Mouse (Mus musculus): ENCODE measurements around the gene Kiz. TPM values are rescaled to one million over a fixed set of nuclear protein-coding genes. Genes with fewer than 3 reads are reported as not detected.

Gene Kiz
- polyA plus RNA-seq, 1 experiment from 2014 or later: 35.5 TPM

GRCm38 (mm10) chr2:146871300-146872269 lies 15.9 kb downstream of the Kiz start:
- no peak for ATAC-seq (ENCODE audit: insufficient number of reproducible peaks, insufficient read depth, low FRiP score, low TSS enrichment, low read depth)
- Histone ChIP-seq H3K9ac (replicated peaks) (no peak overlapping the region), H3K27ac (no peak overlapping the region), H3K36me3 (no peaks in the 10 kb centered on the region; the same call in 1 of the 2 replicates), H3K27me3 (no peaks in the 10 kb centered on the region), H3K4me1 (replicated peaks) (no peaks in the 10 kb centered on the region), H3K4me3 (replicated peaks) (no peak overlapping the region), H3K4me2 (no peak overlapping the region), H3K9me3 (no peaks in the 10 kb centered on the region)
- 87% methylated on average over 8 of the region's 8 CpGs for WGBS

- WGBS: 78% methylated on average over 3 of the region's 3 CpGs
- ATAC-seq (ENCODE audit: insufficient number of reproducible peaks, insufficient read depth, low FRiP score, low TSS enrichment, low read depth): no peak
- Histone ChIP-seq H3K9me3 (no peaks in the 10 kb centered on the region), H3K27me3 (no peaks in the 10 kb centered on the region), H3K4me2 (no peak overlapping the region), H3K27ac (no peak overlapping the region), H3K9ac (replicated peaks) (no peak overlapping the region), H3K4me3 (replicated peaks) (no peak overlapping the region), H3K36me3 (no peaks in the 10 kb centered on the region; the same call in 1 of the 2 replicates), H3K4me1 (replicated peaks) (no peaks in the 10 kb centered on the region)
These were observed 17.0 kb downstream of the Kiz start for GRCm38 (mm10) chr2:146872697-146873096.

GRCm38 (mm10) chr2:146873881-146874441 lies 18.3 kb downstream of the Kiz start:
- H3K9ac ChIP-seq (replicated peaks): no peak overlapping the region
- no peak for ATAC-seq (ENCODE audit: insufficient number of reproducible peaks, insufficient read depth, low FRiP score, low TSS enrichment, low read depth)
- H3K9me3 ChIP-seq: no peaks in the 10 kb centered on the region
- no peak overlapping the region for H3K4me2 ChIP-seq
- H3K27me3 ChIP-seq: no peaks in the 10 kb centered on the region
- no peaks in the 10 kb centered on the region for H3K4me1 ChIP-seq (replicated peaks)
- 87% methylated on average over 7 of the region's 7 CpGs for WGBS
- no peaks in the 10 kb centered on the region; the same call in 1 of the 2 replicates for H3K36me3 ChIP-seq
- H3K4me3 ChIP-seq (replicated peaks): no peak overlapping the region
- H3K27ac ChIP-seq: no peak overlapping the region

- H3K9me3 ChIP-seq: no peaks in the 10 kb centered on the region
- no peak for ATAC-seq (ENCODE audit: insufficient number of reproducible peaks, insufficient read depth, low FRiP score, low TSS enrichment, low read depth)
- no peaks in the 10 kb centered on the region for H3K27me3 ChIP-seq
- whole genome bisulfite sequencing: 91% methylated on average over 1 of the region's 1 CpGs
- H3K27ac ChIP-seq: no peak overlapping the region
- no peaks in the 10 kb centered on the region for H3K4me1 ChIP-seq (replicated peaks)
- H3K9ac ChIP-seq (replicated peaks): no peak overlapping the region
- no peaks in the 10 kb centered on the region; the same call in 1 of the 2 replicates for H3K36me3 ChIP-seq
- no peak overlapping the region for H3K4me2 ChIP-seq
- H3K4me3 ChIP-seq (replicated peaks): no peak overlapping the region
These were observed 21.9 kb downstream of the Kiz start for GRCm38 (mm10) chr2:146877423-146878098.

GRCm38 (mm10) chr2:146881623-146882022 lies 26.0 kb downstream of the Kiz start:
- H3K4me3 ChIP-seq (replicated peaks): no peak overlapping the region
- no peaks in the 10 kb centered on the region for H3K9me3 ChIP-seq
- H3K36me3 ChIP-seq: 0 out of 2 replicates have a peak, but pooled peaks cover 5% of the 10 kb centered on the region
- 95% methylated on average over 4 of the region's 4 CpGs for WGBS
- no peak for ATAC-seq (ENCODE audit: insufficient number of reproducible peaks, insufficient read depth, low FRiP score, low TSS enrichment, low read depth)
- no peak overlapping the region for H3K4me2 ChIP-seq
- no peaks in the 10 kb centered on the region for H3K27me3 ChIP-seq
- H3K27ac ChIP-seq: no peak overlapping the region
- H3K4me1 ChIP-seq (replicated peaks): no peaks in the 10 kb centered on the region
- H3K9ac ChIP-seq (replicated peaks): no peak overlapping the region

GRCm38 (mm10) chr2:146884291-146884855 lies 28.7 kb downstream of the Kiz start:
- H3K9ac ChIP-seq (replicated peaks): no peak overlapping the region
- no peaks in the 10 kb centered on the region for H3K9me3 ChIP-seq
- H3K27ac ChIP-seq: no peak overlapping the region
- peaks cover 11% of the 10 kb centered on the region; the same call in 1 of the 2 replicates for H3K36me3 ChIP-seq
- 86% methylated on average over 8 of the region's 8 CpGs for WGBS
- H3K4me3 ChIP-seq (replicated peaks): no peak overlapping the region
- no peak for ATAC-seq (ENCODE audit: insufficient number of reproducible peaks, insufficient read depth, low FRiP score, low TSS enrichment, low read depth)
- no peak overlapping the region for H3K4me2 ChIP-seq
- no peaks in the 10 kb centered on the region for H3K4me1 ChIP-seq (replicated peaks)
- no peaks in the 10 kb centered on the region for H3K27me3 ChIP-seq

GRCm38 (mm10) chr2:146888786-146889414 lies 33.2 kb downstream of the Kiz start:
- 90% methylated on average over 4 of the region's 4 CpGs for WGBS
- H3K27ac ChIP-seq: no peak overlapping the region
- H3K27me3 ChIP-seq: no peaks in the 10 kb centered on the region
- H3K4me1 ChIP-seq (replicated peaks): no peaks in the 10 kb centered on the region
- H3K9ac ChIP-seq (replicated peaks): no peak overlapping the region
- no peak for ATAC-seq (ENCODE audit: insufficient number of reproducible peaks, insufficient read depth, low FRiP score, low TSS enrichment, low read depth)
- peaks cover 27% of the 10 kb centered on the region for H3K36me3 ChIP-seq
- no peak overlapping the region for H3K4me3 ChIP-seq (replicated peaks)
- no peaks in the 10 kb centered on the region for H3K9me3 ChIP-seq
- no peak overlapping the region for H3K4me2 ChIP-seq

GRCm38 (mm10) chr2:146898977-146899376 lies 43.3 kb downstream of the Kiz start:
- no peaks in the 10 kb centered on the region for H3K9me3 ChIP-seq

GRCm38 (mm10) chr2:146916085-146916484 lies 60.4 kb downstream of the Kiz start:
- 86% methylated on average over 3 of the region's 3 CpGs for WGBS
- H3K36me3 ChIP-seq: no peaks in the 10 kb centered on the region
- no peak overlapping the region for H3K27ac ChIP-seq
- no peak overlapping the region for H3K4me2 ChIP-seq
- H3K27me3 ChIP-seq: no peaks in the 10 kb centered on the region
- no peak for ATAC-seq (ENCODE audit: insufficient number of reproducible peaks, insufficient read depth, low FRiP score, low TSS enrichment, low read depth)
- H3K9ac ChIP-seq (replicated peaks): no peak overlapping the region
- H3K4me3 ChIP-seq (replicated peaks): no peak overlapping the region
- no peaks in the 10 kb centered on the region for H3K9me3 ChIP-seq
- peaks cover 4% of the 10 kb centered on the region for H3K4me1 ChIP-seq (replicated peaks)

More at GRCm38 (mm10) chr2:146898977-146899376, 43.3 kb downstream of the Kiz start:
- no peak for ATAC-seq (ENCODE audit: insufficient number of reproducible peaks, insufficient read depth, low FRiP score, low TSS enrichment, low read depth)
- H3K27ac ChIP-seq: no peak overlapping the region
- H3K27me3 ChIP-seq: no peaks in the 10 kb centered on the region
- H3K9ac ChIP-seq (replicated peaks): no peak overlapping the region
- H3K4me2 ChIP-seq: no peak overlapping the region
- H3K36me3 ChIP-seq: 0 out of 2 replicates have a peak, but pooled peaks cover 4% of the 10 kb centered on the region
- no peaks in the 10 kb centered on the region for H3K4me1 ChIP-seq (replicated peaks)
- H3K4me3 ChIP-seq (replicated peaks): no peak overlapping the region

- H3K27me3 ChIP-seq: no peaks in the 10 kb centered on the region
- H3K9me3 ChIP-seq: no peaks in the 10 kb centered on the region
- H3K9ac ChIP-seq (replicated peaks): no peak overlapping the region
- H3K4me2 ChIP-seq: no peak overlapping the region
- no peaks in the 10 kb centered on the region for H3K36me3 ChIP-seq
- peaks cover 4% of the 10 kb centered on the region for H3K4me1 ChIP-seq (replicated peaks)
- no peak overlapping the region for H3K4me3 ChIP-seq (replicated peaks)
- no peak for ATAC-seq (ENCODE audit: insufficient number of reproducible peaks, insufficient read depth, low FRiP score, low TSS enrichment, low read depth)
- WGBS: 91% methylated on average over 3 of the region's 3 CpGs
- H3K27ac ChIP-seq: no peak overlapping the region
These were observed 62.1 kb downstream of the Kiz start for GRCm38 (mm10) chr2:146917770-146918169.

All from limb, embryonic 12.5 days (tissue).